Comparison of ENCODE assay signal across 10 mouse cellular contexts in the genomic region with DNA sequence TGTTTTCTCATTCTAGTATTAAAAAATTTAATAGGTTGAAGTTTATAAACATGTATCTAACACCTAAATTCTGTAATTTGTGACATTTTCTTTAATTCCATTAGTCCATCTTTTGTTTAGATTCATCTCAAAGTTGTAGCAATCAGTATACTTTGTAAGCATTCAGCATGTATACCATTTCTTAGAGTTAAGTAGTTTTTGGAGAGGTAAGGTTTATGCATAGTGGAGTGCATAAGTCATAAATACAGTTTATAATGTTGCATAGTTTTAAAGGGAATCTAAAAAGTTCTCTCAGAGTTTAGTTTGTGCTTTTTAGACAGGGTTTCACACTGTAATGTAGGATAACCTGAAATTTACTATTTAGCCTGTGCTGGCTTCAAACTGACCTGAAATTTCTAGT. TPM values are rescaled to one million over a fixed set of nuclear protein-coding genes. Genes with fewer than 3 reads are reported as not detected.
DNase-seq lines count a peak whose midpoint lies in the region; ATAC-seq and TF ChIP-seq lines count a peak whose summit lies in the region.
"Had no signal": no experiment of that assay in that cellular context is flagged by ENCODE, and none has a peak within 500 bp of the region (broad histone marks: within the 10 kb centered on the region; RNA-seq: fewer than 3 reads in every experiment).

No protein-coding gene starts in this region.

- H3K79me2 ChIP-seq in CH12.LX (replicated peaks; ENCODE audit: control insufficient read depth, extremely low read depth, insufficient read depth, poor library complexity, severe bottlenecking) = peaks cover 62% of the 10 kb centered on the region
- H3K79me2 ChIP-seq in macrophage (ENCODE audit: inconsistent target) = peaks cover 70% of the 10 kb centered on the region

- peak overlapping the region; percentile 51 for H3K4me2 ChIP-seq in heart, embryonic 11.5 days
- no peak overlapping the region for H3K4me2 ChIP-seq in CH12.LX (ENCODE audit: insufficient read depth, low read depth, poor library complexity, severe bottlenecking)
- H3K4me2 ChIP-seq in hindbrain, embryonic 11.5 days (replicated peaks; ENCODE audit: low read depth, low read length) = peak overlapping the region; percentile 34; the same call in 1 of the 2 replicates

- ATAC-seq in heart, embryonic 11.5 days (replicated peaks; ENCODE audit: insufficient number of reproducible peaks, low FRiP score, low TSS enrichment) = no peak
- no peak for ATAC-seq in hindbrain, embryonic 11.5 days (ENCODE audit: low FRiP score)

- H3K4me3 ChIP-seq in heart, embryonic 11.5 days (ENCODE audit: low read depth, low read length) = peak overlapping the region; percentile 23
- H3K4me3 ChIP-seq in CH12.LX (replicated peaks in 1 of 3; ENCODE audit: low read depth in 2 of 3, low read length in 2 of 3, poor library complexity in 1 of 3) = peak overlapping the region in 2 of 3 experiments; percentile 86 to 88
- H3K4me3 ChIP-seq in hindbrain, embryonic 11.5 days (ENCODE audit: low read depth, low read length) = 0 out of 2 replicates have a peak overlapping the region, but pooled peaks have one; percentile 8
- peak overlapping the region; percentile 93; the same call in 1 of the 2 replicates for H3K4me3 ChIP-seq in macrophage (ENCODE audit: inconsistent target)

- dilution Hi-C loops in CH12.LX (cut with MboI; ENCODE audit: extremely low pct_ligation_motif_present, extremely low pct_unique_long_range_greater_than_20kb, low sequenced_read_pairs) = no loop called here

- H3K9me3 ChIP-seq in heart, embryonic 11.5 days (replicated peaks; ENCODE audit: control insufficient read depth, low read length) = no peaks in the 10 kb centered on the region
- H3K9me3 ChIP-seq in CH12.LX (replicated peaks; ENCODE audit: low read length) = no peaks in the 10 kb centered on the region
- no peaks in the 10 kb centered on the region for H3K9me3 ChIP-seq in hindbrain, embryonic 11.5 days (ENCODE audit: control insufficient read depth, low read length)

- H3K27me3 ChIP-seq in heart, embryonic 11.5 days (ENCODE audit: control insufficient read depth, insufficient read depth, low read length) = no peaks in the 10 kb centered on the region
- no peaks in the 10 kb centered on the region for H3K27me3 ChIP-seq in CH12.LX (replicated peaks)
- H3K27me3 ChIP-seq in hindbrain, embryonic 11.5 days (ENCODE audit: control insufficient read depth, insufficient read depth, low read length) = no peaks in the 10 kb centered on the region

- intact Hi-C loops in heart, postnatal 36 days (cut with DNase I) = loop anchor here (10.0 kb wide), 1 partner anchor 411 kb away; the partner anchor contains the start of gene Lasp1

- in situ Hi-C loops in CH12.LX (cut with MboI; ENCODE audit: low pct_ligation_motif_present, low pct_unique_long_range_greater_than_20kb, low sequenced_read_pairs) = no loop called here

- H3K9ac ChIP-seq in heart, embryonic 11.5 days (ENCODE audit: low read depth, low read length) = no peak overlapping the region
- H3K9ac ChIP-seq in CH12.LX (ENCODE audit: insufficient read depth, low read depth) = peak overlapping the region; percentile 88; the same call in 1 of the 2 replicates
- H3K9ac ChIP-seq in hindbrain, embryonic 11.5 days (ENCODE audit: low read depth, low read length) = no peak overlapping the region

- no peak for TF ChIP-seq POLR2A in CH12.LX (IDR thresholded peaks at IDR 0.05; ENCODE audit: low read depth, low read length)

- H3K4me1 ChIP-seq in heart, embryonic 11.5 days (ENCODE audit: control insufficient read depth, insufficient read depth, low read length) = peaks cover 6% of the 10 kb centered on the region; the same call in 1 of the 2 replicates
- peaks cover 2 to 34% of the 10 kb centered on the region in 2 experiments; a peak in 3 of 4 replicates for H3K4me1 ChIP-seq in CH12.LX (ENCODE audit: control insufficient read depth in 1 of 2, insufficient read depth in 2 of 2)
- no peaks in the 10 kb centered on the region for H3K4me1 ChIP-seq in hindbrain, embryonic 11.5 days (replicated peaks; ENCODE audit: control insufficient read depth, insufficient read depth, low read length)

- TF ChIP-seq CTCF in CH12.LX (conservative IDR thresholded peaks at IDR 0.05 in 1 of 2, IDR thresholded peaks at IDR 0.05 in 1 of 2; ENCODE audit: low read depth in 2 of 2, low read length in 2 of 2) = no peak

- DNase-seq in heart, postnatal 36 days = no peak
- no peak for DNase-seq in CH12.LX (ENCODE audit: extremely low read depth)
- DNase-seq in hindbrain, embryonic 11.5 days (ENCODE audit: low spot score) = no peak
- no peak for DNase-seq in urinary bladder, postnatal 4 days (ENCODE audit: low spot score in 2 of 2)
- no peak for DNase-seq in spleen, adult 18-20 months
- DNase-seq in gastrocnemius, postnatal 4 days (ENCODE audit: low spot score in 2 of 2) = no peak
- DNase-seq: B cell, adult 2 months; kidney, adult 9 months had no signal

- no peak for TF ChIP-seq EP300 in CH12.LX (IDR thresholded peaks at IDR 0.05; ENCODE audit: low read length)

- no peak overlapping the region for H3K27ac ChIP-seq in heart, embryonic 11.5 days (ENCODE audit: low read depth, low read length)
- H3K27ac ChIP-seq in CH12.LX (ENCODE audit: insufficient read depth, low read depth) (no peak overlapping the region), macrophage (no peak overlapping the region)
- H3K27ac ChIP-seq in hindbrain, embryonic 11.5 days (ENCODE audit: low read depth, low read length) = no peak overlapping the region

- no peak for TF ChIP-seq RAD21 in CH12.LX (IDR thresholded peaks at IDR 0.05; ENCODE audit: low read depth, low read length)

- H3K36me3 ChIP-seq in heart, embryonic 11.5 days (ENCODE audit: control insufficient read depth, insufficient read depth, low read length) = peaks cover 8% of the 10 kb centered on the region
- peaks cover 12 to 32% of the 10 kb centered on the region in 2 experiments for H3K36me3 ChIP-seq in CH12.LX (replicated peaks in 1 of 2; ENCODE audit: control insufficient read depth in 1 of 2, insufficient read depth in 1 of 2, low read length in 1 of 2)
- H3K36me3 ChIP-seq in hindbrain, embryonic 11.5 days (ENCODE audit: control insufficient read depth, insufficient read depth, low read length) = no peaks in the 10 kb centered on the region
- peaks cover 17% of the 10 kb centered on the region for H3K36me3 ChIP-seq in macrophage (ENCODE audit: inconsistent target)

TF ChIP-seq in CH12.LX, 34 proteins besides CTCF, POLR2A, EP300 and RAD21:
- TF ChIP-seq NELFE (IDR thresholded peaks at IDR 0.05; ENCODE audit: low read depth, low read length) = no peak
- TF ChIP-seq ZNF384 (IDR thresholded peaks at IDR 0.05; ENCODE audit: low read depth, low read length) = no peak
- no peak for TF ChIP-seq MAX (IDR thresholded peaks at IDR 0.05; ENCODE audit: low read length)
- peak; percentile 90; the same call in 1 of the 2 replicates for TF ChIP-seq CHD1 (IDR thresholded peaks at IDR 0.05; ENCODE audit: low read depth, low read length)
- no peak for TF ChIP-seq KAT2A (IDR thresholded peaks at IDR 0.05; ENCODE audit: insufficient replicate concordance, low read length)

RNA-seq across cellular contexts. Expression of gene Cdk12, which starts 2.6 kb away (rescaled TPM):
- 8.3 and 11.4 TPM in 2 replicates for polyA plus RNA-seq in heart, embryonic 11.5 days (2014; fragmentation: Nextera tagmentation; extraction: Ambion mirVana)
- total RNA-seq in heart, postnatal 36 days (2021) = 10 to 100 TPM; 22.5 to 25.2 TPM
- total RNA-seq in CH12.LX (2012; rRNA removed) (29.6 and 38.2 TPM in 2 replicates), CH12.LX (2014; rRNA removed) (26.1 and 27.8 TPM in 2 replicates)
- polyA plus RNA-seq in CH12.LX (2012; ENCODE audit: insufficient read length, low read depth) (39.1 and 44.1 TPM in 2 replicates), macrophage (2018) (15.1 to 22.0 TPM (median 19.2 TPM) in 3 replicates)
- 12.0 and 16.5 TPM in 2 replicates for polyA plus RNA-seq in hindbrain, embryonic 11.5 days (2014; fragmentation: Nextera tagmentation; extraction: Ambion mirVana)
- 100 to 1,000 TPM; 208 to 520 (median 259) TPM for total RNA-seq in macrophage (2018; cell fraction: chromatin; rRNA removed)
- 10 to 100 TPM; 32.6 to 88.4 (median 41.6) TPM for total RNA-seq in macrophage (2018; cell fraction: cytosol; rRNA removed)
- 100 to 1,000 TPM in 25 of 26 experiments, 10 to 100 TPM in 1; 99.5 to 296 (median 191) TPM for total RNA-seq in macrophage (2018; cell fraction: nucleus; rRNA removed)
- total RNA-seq in gastrocnemius, postnatal 4 days (2021) = 10 to 100 TPM; 28.5 to 31.0 TPM

RNA-seq across cellular contexts. Expression of gene Med1, which starts 12.4 kb away (rescaled TPM):
- 40.7 and 46.9 TPM in 2 replicates for polyA plus RNA-seq in heart, embryonic 11.5 days (2014; fragmentation: Nextera tagmentation; extraction: Ambion mirVana)
- total RNA-seq in heart, postnatal 36 days (2021) = 10 to 100 TPM; 38.0 to 40.6 TPM
- total RNA-seq in CH12.LX (2012; rRNA removed) = 28.8 and 40.8 TPM in 2 replicates
- 51.4 and 52.0 TPM in 2 replicates for total RNA-seq in CH12.LX (2014; rRNA removed)
- 54.7 and 58.9 TPM in 2 replicates for polyA plus RNA-seq in CH12.LX (2012; ENCODE audit: insufficient read length, low read depth)
- 81.8 and 82.8 TPM in 2 replicates for polyA plus RNA-seq in hindbrain, embryonic 11.5 days (2014; fragmentation: Nextera tagmentation; extraction: Ambion mirVana)
- total RNA-seq in macrophage (2018; cell fraction: chromatin; rRNA removed) = 100 to 1,000 TPM in 2 of 26 experiments, 10 to 100 TPM in 24; 51.8 to 108 (median 77.9) TPM
- 10 to 100 TPM; 33.2 to 51.2 (median 38.1) TPM for total RNA-seq in macrophage (2018; cell fraction: cytosol; rRNA removed)
- 10 to 100 TPM; 53.6 to 98.9 (median 68.1) TPM for total RNA-seq in macrophage (2018; cell fraction: nucleus; rRNA removed)
- polyA plus RNA-seq in macrophage (2018) = 19.0 to 20.5 TPM (median 19.3 TPM) in 3 replicates
- total RNA-seq in gastrocnemius, postnatal 4 days (2021) = 10 to 100 TPM; 28.5 to 34.8 TPM

RNA-seq across cellular contexts. Expression of gene Fbxl20, which starts 55.3 kb away (rescaled TPM):
- polyA plus RNA-seq in heart, embryonic 11.5 days (2014; fragmentation: Nextera tagmentation; extraction: Ambion mirVana) = 12.9 and 15.5 TPM in 2 replicates
- 10 to 100 TPM; 20.3 to 27.1 TPM for total RNA-seq in heart, postnatal 36 days (2021)
- 4.4 and 7.9 TPM in 2 replicates for total RNA-seq in CH12.LX (2012; rRNA removed)
- 4.8 and 6.4 TPM in 2 replicates for total RNA-seq in CH12.LX (2014; rRNA removed)
- 7.4 and 9.0 TPM in 2 replicates for polyA plus RNA-seq in CH12.LX (2012; ENCODE audit: insufficient read length, low read depth)
- 22.3 and 29.6 TPM in 2 replicates for polyA plus RNA-seq in hindbrain, embryonic 11.5 days (2014; fragmentation: Nextera tagmentation; extraction: Ambion mirVana)
- 100 to 1,000 TPM in 5 of 26 experiments, 10 to 100 TPM in 21; 11.8 to 167 (median 73.9) TPM for total RNA-seq in macrophage (2018; cell fraction: chromatin; rRNA removed)
- 10 to 100 TPM in 18 of 26 experiments, 1 to 10 TPM in 8; 6.1 to 26.5 (median 12.5) TPM for total RNA-seq in macrophage (2018; cell fraction: cytosol; rRNA removed)
- total RNA-seq in macrophage (2018; cell fraction: nucleus; rRNA removed) = 100 to 1,000 TPM in 1 of 26 experiments, 10 to 100 TPM in 25; 12.2 to 102 (median 33.8) TPM
- 6.5 to 19.0 TPM (median 13.4 TPM) in 3 replicates for polyA plus RNA-seq in macrophage (2018)
- 10 to 100 TPM; 16.9 to 18.2 TPM for total RNA-seq in gastrocnemius, postnatal 4 days (2021)

Comparison
In these comparisons a context has a peak if more than half of its experiments do, and no peak if none do; other contexts are left out.
1. H3K4me3 ChIP-seq: peak in every context shown above with its lines; median percentile 93 in macrophage; 87 in CH12.LX; 23 in heart, embryonic 11.5 days; 8 in hindbrain, embryonic 11.5 days.